Mouse (Mus musculus) limb, embryonic 14.5 days (tissue): ENCODE data around the gene Csf2rb. TPM values are rescaled to one million over a fixed set of nuclear protein-coding genes. Genes with fewer than 3 reads are reported as not detected.
A peak's percentile ranks its signal among the peaks of the same experiment; 100 is the strongest.
"Not testable (repeated sequence)": the region's sequence is repeated elsewhere in the genome, so short reads cannot be mapped to it uniquely, and the experiment has no call there.

Experiments used
- ATAC-seq: fragments of 200-750 bp; cut with Nextera tagmentation; 2 replicates; pipeline ENCODE4 v1.8.0; 2017; ENCODE audit warnings: low read depth, moderate number of reproducible peaks, moderate TSS enrichment; ENCODE audit not compliant: low FRiP score
- DNase-seq: peaks from one replicate; pipeline ENCODE4 v3.0.0-alpha.2; 2015; ENCODE audit warnings: low spot score
- H3K27ac ChIP-seq: fragments of 300-500 bp; sonication (generic); replicated peaks from 2 replicates; pipeline ENCODE4 v1.5.1; 2014; ENCODE audit warnings: low read depth, mild to moderate bottlenecking, low read length, moderate library complexity, mixed read lengths
- H3K27me3 ChIP-seq: fragments of 300-500 bp; sonication (generic); 2 replicates; pipeline ENCODE4 v1.6.1; 2014; ENCODE audit warnings: low read length, mixed read lengths; ENCODE audit not compliant: control insufficient read depth, insufficient read depth
- H3K36me3 ChIP-seq: fragments of 300-500 bp; sonication (generic); 2 replicates; pipeline ENCODE4 v1.6.1; 2014; ENCODE audit warnings: mild to moderate bottlenecking, low read length, moderate library complexity, mixed read lengths; ENCODE audit not compliant: control insufficient read depth, insufficient read depth
- H3K4me1 ChIP-seq: fragments of 300-500 bp; sonication (generic); 2 replicates; pipeline ENCODE4 v1.6.1; 2014; ENCODE audit warnings: antibody characterized with exemption, low read length, mixed read lengths; ENCODE audit not compliant: control insufficient read depth, insufficient read depth
- H3K4me2 ChIP-seq: fragments of 300-500 bp; sonication (generic); replicated peaks from 2 replicates; pipeline ENCODE4 v1.6.1; 2014; ENCODE audit warnings: low read depth, mild to moderate bottlenecking, low read length, moderate library complexity; ENCODE audit not compliant: severe bottlenecking
- H3K4me3 ChIP-seq: fragments of 300-500 bp; sonication (generic); replicated peaks from 2 replicates; pipeline ENCODE4 v1.5.1; 2014; ENCODE audit warnings: low read length
- H3K9ac ChIP-seq: fragments of 300-500 bp; sonication (generic); 2 replicates; pipeline ENCODE4 v1.6.1; 2014; ENCODE audit warnings: mild to moderate bottlenecking, low read depth, low read length, moderate library complexity; ENCODE audit not compliant: severe bottlenecking
- H3K9me3 ChIP-seq: fragments of 300-500 bp; sonication (generic); 2 replicates; pipeline ENCODE4 v1.6.1; 2016; ENCODE audit warnings: low read length; ENCODE audit not compliant: control insufficient read depth
- POLR2A ChIP-seq: fragments of 200-500 bp; IDR thresholded peaks from 2 replicates; pipeline ENCODE4 v1.8.0; 2012; ENCODE audit warnings: inconsistent platforms, mild to moderate bottlenecking, moderate library complexity, borderline replicate concordance; ENCODE audit not compliant: insufficient read depth, insufficient read length; ENCODE audit errors: extremely low read depth
- WGBS: fragments of 180-500 bp; shearing (Covaris S2); extraction: QIAGEN DNeasy Blood & Tissue Kit; methylation state at CpG from one replicate; pipeline ENCODE4 v1.1.7; 2014; 5-methylcytosine and 5-hydroxymethylcytosine counted together
- polyA plus RNA-seq, 2 experiments: library from polyadenylated mRNA; depleted of rRNA in 1 of 2; stranded (reverse) in 1 of 2; unstranded in 1 of 2; fragments of >200 nt; fragmentation: Nextera tagmentation in 1 of 2; extraction: Ambion mirVana in 1 of 2; gene quantifications; 2 replicates each; pipeline versions ENCODE4 v1.2.1 to v1.2.3; 2012 to 2014

The Csf2rb gene
- polyA plus RNA-seq, 2 experiments = 4.0 to 4.6 TPM

- Histone ChIP-seq H3K36me3 (no peaks in the 10 kb centered on the region), H3K4me2 (no peak overlapping the region), H3K9ac (no peak overlapping the region), H3K27ac (no peak overlapping the region), H3K4me3 (no peak overlapping the region), H3K4me1 (no peaks in the 10 kb centered on the region), H3K9me3 (no peaks in the 10 kb centered on the region), H3K27me3 (no peaks in the 10 kb centered on the region)
- 15% methylated on average over 5 of the region's 5 CpGs for WGBS
- peak; percentile 75 for ATAC-seq
- DNase-seq = peak; percentile 65
- TF ChIP-seq POLR2A = no peak
Observed at GRCm38 (mm10) chr15:78320825-78321496, 4.6 kb upstream of the Csf2rb start.

DNA sequence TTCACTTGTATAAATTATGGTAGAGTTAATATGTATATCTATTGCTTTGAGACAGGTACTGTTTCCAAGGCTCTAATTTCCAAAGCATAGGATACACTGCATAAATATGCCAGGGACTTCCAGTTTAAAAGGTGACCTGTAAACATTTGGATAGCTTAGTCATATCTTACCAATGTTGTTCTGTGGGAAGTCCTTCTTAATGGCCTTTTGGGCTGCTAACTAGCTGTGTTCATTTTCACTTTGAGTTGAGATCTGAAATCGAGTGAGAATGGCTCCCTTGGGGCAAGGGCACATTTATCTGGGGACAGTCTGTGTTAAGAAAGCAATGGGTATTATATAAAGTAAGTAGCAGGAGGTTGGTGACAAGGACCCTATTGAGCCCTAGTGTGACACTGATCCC lies 2.2 kb upstream of the Csf2rb start:
- ATAC-seq = no peak
- WGBS = 62% methylated on average over 1 of the region's 1 CpGs
- Histone ChIP-seq H3K4me2 (no peak overlapping the region), H3K4me3 (no peak overlapping the region), H3K9ac (no peak overlapping the region), H3K4me1 (no peaks in the 10 kb centered on the region), H3K27ac (no peak overlapping the region), H3K9me3 (no peaks in the 10 kb centered on the region), H3K27me3 (no peaks in the 10 kb centered on the region), H3K36me3 (no peaks in the 10 kb centered on the region)
- TF ChIP-seq POLR2A = no peak
- DNase-seq = no peak

- no peak for DNase-seq
- Histone ChIP-seq H3K36me3 (no peaks in the 10 kb centered on the region), H3K27me3 (no peaks in the 10 kb centered on the region), H3K9me3 (no peaks in the 10 kb centered on the region), H3K9ac (no peak overlapping the region), H3K4me3 (no peak overlapping the region), H3K4me1 (no peaks in the 10 kb centered on the region), H3K4me2 (no peak overlapping the region), H3K27ac (no peak overlapping the region)
- no peak for ATAC-seq
- TF ChIP-seq POLR2A = no peak
- WGBS = 84% methylated on average over 2 of the region's 2 CpGs
Observed at GRCm38 (mm10) chr15:78324294-78324693, 1.3 kb upstream of the Csf2rb start.

DNA sequence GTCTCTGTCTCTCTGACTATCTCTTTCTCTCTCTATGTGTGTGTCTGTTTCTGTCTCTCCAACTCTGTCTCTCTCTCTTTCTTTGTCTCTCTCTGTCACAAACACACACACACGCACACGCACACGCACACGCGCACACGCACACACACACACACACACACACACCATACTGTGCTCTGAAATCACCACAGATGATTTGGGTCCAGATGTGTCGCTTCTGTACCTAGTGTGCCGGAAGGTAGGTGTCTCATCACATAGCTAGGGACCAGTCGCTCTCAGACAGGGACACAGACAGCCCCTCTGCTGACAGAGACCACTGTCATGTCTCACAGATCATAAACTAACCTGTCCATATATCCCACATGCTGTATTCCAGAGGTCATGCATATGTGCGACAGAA lies 1.2 kb downstream of the Csf2rb start:
- H3K27me3 ChIP-seq = no peaks in the 10 kb centered on the region
- no peaks in the 10 kb centered on the region for H3K4me1 ChIP-seq
- WGBS = 86% methylated on average over 10 of the region's 10 CpGs
- DNase-seq = no peak
- no peak for TF ChIP-seq POLR2A
- H3K9ac ChIP-seq = no peak overlapping the region
- H3K4me3 ChIP-seq = no peak overlapping the region
- no peaks in the 10 kb centered on the region for H3K9me3 ChIP-seq
- no peak for ATAC-seq
- H3K27ac ChIP-seq = no peak overlapping the region
- H3K4me2 ChIP-seq = no peak overlapping the region
- H3K36me3 ChIP-seq = no peaks in the 10 kb centered on the region

- H3K27ac ChIP-seq, H3K4me3 ChIP-seq, H3K27me3 ChIP-seq, H3K36me3 ChIP-seq, ATAC-seq, DNase-seq, H3K4me2 ChIP-seq, H3K9me3 ChIP-seq, H3K4me1 ChIP-seq, H3K9ac ChIP-seq: not testable (repeated sequence)
- 83% methylated on average over 6 of the region's 6 CpGs for WGBS
Observed at GRCm38 (mm10) chr15:78327753-78328341, 2.3 kb downstream of the Csf2rb start.

DNA sequence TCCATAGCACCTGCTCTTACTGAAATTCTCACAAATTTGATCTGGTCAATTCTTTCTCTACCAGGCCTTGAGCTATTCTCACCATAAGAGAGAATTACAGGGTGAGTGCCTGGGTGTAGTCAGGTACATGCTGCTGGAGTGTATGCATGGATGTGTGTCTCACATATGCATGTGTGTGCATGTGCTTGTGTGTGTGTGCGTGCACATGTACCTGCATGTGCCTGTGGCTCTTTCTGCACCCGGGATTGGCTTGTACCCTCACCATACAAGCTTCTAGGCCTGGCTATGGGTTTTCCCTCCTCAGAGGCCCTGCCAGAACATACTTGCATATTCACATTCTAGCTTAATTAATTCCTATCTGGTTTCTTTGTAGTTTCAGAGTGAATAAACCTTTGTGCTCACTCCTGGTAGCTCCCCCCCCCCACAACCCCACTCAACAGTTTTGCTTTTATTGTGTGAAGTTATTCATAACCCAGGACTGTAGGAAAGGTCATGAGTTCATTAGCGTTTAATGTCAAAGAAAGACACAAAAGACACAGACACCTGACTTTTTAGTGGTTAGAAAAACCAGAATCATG lies 3.1 kb downstream of the Csf2rb start:
- Histone ChIP-seq H3K4me3 (no peak overlapping the region), H3K36me3 (no peaks in the 10 kb centered on the region), H3K27me3 (no peaks in the 10 kb centered on the region), H3K9ac (no peak overlapping the region), H3K9me3 (no peaks in the 10 kb centered on the region), H3K4me1 (no peaks in the 10 kb centered on the region), H3K4me2 (no peak overlapping the region), H3K27ac (no peak overlapping the region)
- TF ChIP-seq POLR2A = no peak
- DNase-seq (no peak), ATAC-seq (no peak)
- WGBS = 79% methylated on average over 3 of the region's 3 CpGs

DNA sequence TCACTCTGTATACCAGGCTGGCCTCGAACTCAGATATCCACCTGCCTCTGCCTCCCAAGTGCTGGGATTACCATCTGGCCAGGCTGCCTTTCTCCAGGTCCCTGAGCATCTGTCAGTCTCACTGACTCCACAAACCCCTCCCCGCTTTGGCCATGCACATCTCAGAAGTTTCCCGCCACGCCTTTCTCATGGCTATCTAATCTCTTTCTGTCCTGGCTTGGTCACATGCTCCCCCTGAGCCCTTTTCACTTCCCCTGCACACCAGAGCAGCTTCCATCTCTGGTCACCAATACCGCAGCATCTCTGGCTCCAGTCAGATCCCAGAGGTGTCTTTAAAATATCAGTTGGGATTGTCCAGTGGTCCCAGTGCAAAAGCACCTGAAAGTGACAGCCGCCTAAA lies 4.4 kb downstream of the Csf2rb start:
- not testable (repeated sequence) for H3K27me3 ChIP-seq, H3K27ac ChIP-seq, H3K9me3 ChIP-seq, ATAC-seq, H3K4me2 ChIP-seq, H3K4me3 ChIP-seq, H3K9ac ChIP-seq, DNase-seq, H3K4me1 ChIP-seq, H3K36me3 ChIP-seq
- 79% methylated on average over 6 of the region's 6 CpGs for WGBS
